Mouse (Mus musculus) midbrain, embryonic 15.5 days (tissue): ENCODE measurements at regions not wholly inside any gene's neighbourhood (a gene's known extent, or its start where the extent isn't known, plus 50 kb on each side); places are given as distances from the start of the nearest gene placed in this dataset.
A peak's percentile ranks its signal among the peaks of the same experiment; 100 is the strongest.

ENCODE experiments used
- ATAC-seq: fragments of 200-750 bp; cut with Nextera tagmentation; replicated peaks from 2 replicates; pipeline ENCODE4 v1.8.0; 2017; ENCODE audit warnings: moderate TSS enrichment
- H3K27ac ChIP-seq: fragments of 300-500 bp; sonication (generic); 2 replicates; pipeline ENCODE4 v1.5.1; 2015; ENCODE audit warnings: mild to moderate bottlenecking, inconsistent platforms
- H3K27me3 ChIP-seq: fragments of 300-500 bp; sonication (generic); replicated peaks from 2 replicates; pipeline ENCODE4 v1.6.1; 2015; ENCODE audit warnings: inconsistent platforms
- H3K36me3 ChIP-seq: fragments of 300-500 bp; sonication (generic); replicated peaks from 2 replicates; pipeline ENCODE4 v1.6.1; 2015; ENCODE audit warnings: inconsistent platforms
- H3K4me1 ChIP-seq: fragments of 300-500 bp; sonication (generic); 2 replicates; pipeline ENCODE4 v1.6.1; 2015; ENCODE audit warnings: inconsistent platforms
- H3K4me2 ChIP-seq: fragments of 300-500 bp; sonication (generic); 2 replicates; pipeline ENCODE4 v1.6.1; 2015; ENCODE audit warnings: inconsistent platforms, mild to moderate bottlenecking, moderate library complexity
- H3K4me3 ChIP-seq: fragments of 300-500 bp; sonication (generic); 2 replicates; pipeline ENCODE4 v1.5.1; 2015; ENCODE audit warnings: mild to moderate bottlenecking, inconsistent platforms
- H3K9ac ChIP-seq: fragments of 300-500 bp; sonication (generic); 2 replicates; pipeline ENCODE4 v1.6.1; 2015; ENCODE audit warnings: mild to moderate bottlenecking, inconsistent platforms
- H3K9me3 ChIP-seq: fragments of 300-500 bp; sonication (generic); 2 replicates; pipeline ENCODE4 v1.6.1; 2016; ENCODE audit warnings: inconsistent platforms
- WGBS: fragments of 180-500 bp; shearing (Covaris S2); methylation state at CpG from one replicate; pipeline ENCODE4 v1.1.7; 2015; ENCODE audit warnings: mixed read lengths; 5-methylcytosine and 5-hydroxymethylcytosine counted together

GRCm38 (mm10) chr4:8921477-8922385 is 682.9 kb upstream of the Car8 start:
- Histone ChIP-seq H3K27me3 (no peaks in the 10 kb centered on the region), H3K4me1 (peaks cover 36% of the 10 kb centered on the region), H3K27ac (peak overlapping the region; percentile 61), H3K9me3 (no peaks in the 10 kb centered on the region), H3K9ac (peak overlapping the region; percentile 15; the same call in 1 of the 2 replicates), H3K4me2 (peak overlapping the region; percentile 49), H3K4me3 (peak overlapping the region; percentile 18), H3K36me3 (no peaks in the 10 kb centered on the region)
- ATAC-seq: peak; percentile 83
- 8% methylated on average over 31 of the region's 31 CpGs for WGBS

- peaks cover 40% of the 10 kb centered on the region for H3K4me1 ChIP-seq
- no peak for ATAC-seq
- H3K36me3 ChIP-seq: no peaks in the 10 kb centered on the region
These were observed 681.5 kb upstream of the Car8 start for GRCm38 (mm10) chr4:8920306-8920705.

DNA sequence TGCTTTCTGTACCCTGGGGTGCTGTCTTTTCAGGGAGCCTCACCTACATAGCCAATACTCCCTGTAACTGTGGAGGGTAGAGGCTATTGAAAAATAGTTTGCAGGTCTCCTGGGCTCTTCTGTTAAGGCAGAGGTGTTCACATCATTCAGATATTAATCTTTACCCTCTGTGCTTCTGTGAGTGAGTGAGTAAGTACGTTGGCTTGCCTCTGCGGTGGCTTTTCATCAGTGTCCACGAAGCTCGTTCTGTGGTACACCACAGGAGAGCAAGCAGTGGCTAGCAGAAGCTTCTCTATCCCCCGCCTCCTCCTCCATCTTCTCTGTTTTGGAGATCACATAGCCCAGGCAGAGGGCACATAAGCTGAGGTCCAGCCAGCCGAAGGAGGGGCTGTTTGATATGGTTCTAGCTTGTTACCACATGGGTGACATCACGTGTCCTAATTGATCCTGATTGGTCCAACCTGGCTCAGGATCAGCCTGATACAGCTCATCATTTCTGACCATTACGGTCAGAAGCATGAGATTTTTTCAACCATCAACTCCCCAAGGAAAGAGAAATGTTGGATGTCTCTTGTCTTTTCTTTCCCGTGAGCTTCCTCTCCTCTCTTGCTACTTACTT is 680.6 kb upstream of the Car8 start:
- peaks cover 40% of the 10 kb centered on the region for H3K4me1 ChIP-seq

More at GRCm38 (mm10) chr4:8920306-8920705, 681.5 kb upstream of the Car8 start:
- no peaks in the 10 kb centered on the region for H3K27me3 ChIP-seq
- 25% methylated on average over 2 of the region's 2 CpGs for WGBS
- H3K9ac ChIP-seq: no peak overlapping the region
- H3K9me3 ChIP-seq: no peaks in the 10 kb centered on the region
- no peak overlapping the region for H3K4me3 ChIP-seq
- H3K4me2 ChIP-seq: no peak overlapping the region
- H3K27ac ChIP-seq: 0 out of 2 replicates have a peak overlapping the region, but pooled peaks have one; percentile 12

More for the DNA sequence above, 680.6 kb upstream of the Car8 start:
- Histone ChIP-seq H3K9ac (no peak overlapping the region), H3K36me3 (no peaks in the 10 kb centered on the region), H3K27me3 (no peaks in the 10 kb centered on the region), H3K27ac (no peak overlapping the region), H3K4me2 (no peak overlapping the region), H3K4me3 (no peak overlapping the region), H3K9me3 (no peaks in the 10 kb centered on the region)
- no peak for ATAC-seq
- 74% methylated on average over 9 of the region's 9 CpGs for WGBS
